In genomic region chr9:119350531-119350930, GRCm38 (mm10) we compare ENCODE assay signal across 34 mouse cellular contexts. TPM values are rescaled to one million over a fixed set of nuclear protein-coding genes. Genes with fewer than 3 reads are reported as not detected.
DNase-seq lines count a peak whose midpoint lies in the region; ATAC-seq and TF ChIP-seq lines count a peak whose summit lies in the region.
"Had no signal": no experiment of that assay in that cellular context is flagged by ENCODE, and none has a peak within 500 bp of the region (broad histone marks: within the 10 kb centered on the region; RNA-seq: fewer than 3 reads in every experiment).

No protein-coding gene starts in this region.

- no peak overlapping the region for H3K4me2 ChIP-seq in liver, embryonic 11.5 days
- no peak overlapping the region for H3K4me2 ChIP-seq in kidney, embryonic 15.5 days
- no peak overlapping the region for H3K4me2 ChIP-seq in liver, postnatal 0 days (ENCODE audit: low read depth, low read length)
- H3K4me2 ChIP-seq: embryonic facial prominence, embryonic 12.5 days; heart, embryonic 11.5 days; hindbrain, embryonic 12.5 days; intestine, embryonic 15.5 days; lung, embryonic 15.5 days had no signal

- TF ChIP-seq POLR2A in liver, adult 2 months (IDR thresholded peaks at IDR 0.05; ENCODE audit: extremely low read depth, insufficient read depth, low read length) = no peak

- peaks cover 3% of the 10 kb centered on the region for H3K4me1 ChIP-seq in liver, adult 2 months (ENCODE audit: control insufficient read depth, insufficient read depth, low read length)
- no peaks in the 10 kb centered on the region for H3K4me1 ChIP-seq in liver, embryonic 11.5 days (replicated peaks; ENCODE audit: control insufficient read depth, insufficient read depth, low read length)
- H3K4me1 ChIP-seq in kidney, embryonic 15.5 days = peaks cover 15% of the 10 kb centered on the region
- H3K4me1 ChIP-seq in liver, postnatal 0 days (ENCODE audit: insufficient read depth) = no peaks in the 10 kb centered on the region
- H3K4me1 ChIP-seq: embryonic facial prominence, embryonic 12.5 days; hindbrain, embryonic 12.5 days; intestine, embryonic 15.5 days; lung, embryonic 15.5 days had no signal

- DNase-seq in liver, adult 2 months (ENCODE audit: extremely low read depth, low read depth, low spot score) = peak; percentile 83
- no peak for DNase-seq in liver, embryonic 11.5 days (ENCODE audit: low spot score)
- DNase-seq in kidney, adult 8-10 months = peak; percentile 54 to 71
- no peak for DNase-seq in liver, postnatal 0 days
- DNase-seq in adrenal gland, adult 18-20 months (ENCODE audit: low spot score in 2 of 2) = no peak
- no peak for DNase-seq in heart, adult 9 months (ENCODE audit: low spot score in 2 of 2)
- DNase-seq: adrenal gland, postnatal 36 days; cerebellum, adult 2 months; cerebellum, postnatal 36 days; gastrocnemius, postnatal 14 days; heart, adult 11 months; heart, postnatal 36 days; lung, postnatal 4 days; midbrain, embryonic 14.5 days; thymus, postnatal 4 days had no signal

- WGBS in liver, adult 2 months = 17% methylated on average over 3 of the region's 3 CpGs
- WGBS in liver, embryonic 11.5 days = 78% methylated on average over 3 of the region's 3 CpGs
- WGBS in kidney, embryonic 15.5 days = 40% methylated on average over 3 of the region's 3 CpGs
- WGBS in liver, postnatal 0 days (ENCODE audit: insufficient replicate concordance) = 79% methylated on average over 3 of the region's 3 CpGs

- H3K79me2 ChIP-seq in liver, adult 2 months (ENCODE audit: control insufficient read depth, insufficient read depth, low read length) = no peaks in the 10 kb centered on the region

- peaks cover 29% of the 10 kb centered on the region for H3K36me3 ChIP-seq in liver, adult 2 months (ENCODE audit: control insufficient read depth, insufficient read depth, low read length)
- peaks cover 10% of the 10 kb centered on the region for H3K36me3 ChIP-seq in liver, embryonic 11.5 days (ENCODE audit: control insufficient read depth, insufficient read depth, low read length)
- H3K36me3 ChIP-seq in kidney, embryonic 15.5 days = peaks cover 53% of the 10 kb centered on the region
- peaks cover 33% of the 10 kb centered on the region for H3K36me3 ChIP-seq in liver, postnatal 0 days (replicated peaks; ENCODE audit: insufficient read depth, low read length)

- peak overlapping the region; percentile 11; the same call in 1 of the 2 replicates for H3K27ac ChIP-seq in liver, adult 2 months (replicated peaks; ENCODE audit: insufficient read depth, low read depth, low read length)
- H3K27ac ChIP-seq in liver, embryonic 11.5 days (ENCODE audit: low read depth, low read length) = no peak overlapping the region
- H3K27ac ChIP-seq in kidney, embryonic 15.5 days = peak overlapping the region; percentile 75
- 0 out of 2 replicates have a peak overlapping the region, but pooled peaks have one; percentile 51 for H3K27ac ChIP-seq in liver, postnatal 0 days (ENCODE audit: low read depth)
- H3K27ac ChIP-seq: embryonic facial prominence, embryonic 12.5 days; hindbrain, embryonic 12.5 days; hindbrain, postnatal 0 days; intestine, embryonic 15.5 days; liver, embryonic 14.5 days; lung, embryonic 15.5 days had no signal

- TF ChIP-seq CTCF in liver, adult 2 months (IDR thresholded peaks at IDR 0.05; ENCODE audit: low read depth, low read length) = no peak
- no peak for TF ChIP-seq CTCF in liver, postnatal 0 days (IDR thresholded peaks at IDR 0.05; ENCODE audit: low read depth)

- TF ChIP-seq EP300 in liver, postnatal 0 days (IDR thresholded peaks at IDR 0.05; ENCODE audit: low read depth) = no peak

- H3K9ac ChIP-seq in liver, adult 2 months (ENCODE audit: low read depth, low read length) = no peak overlapping the region
- no peak overlapping the region for H3K9ac ChIP-seq in liver, embryonic 11.5 days (ENCODE audit: low read depth, low read length)
- H3K9ac ChIP-seq in kidney, embryonic 15.5 days = no peak overlapping the region
- H3K9ac ChIP-seq in liver, postnatal 0 days (replicated peaks) = no peak overlapping the region
- H3K9ac ChIP-seq: embryonic facial prominence, embryonic 12.5 days; hindbrain, embryonic 12.5 days; intestine, embryonic 15.5 days; liver, embryonic 14.5 days; lung, embryonic 15.5 days had no signal

- no peak for ATAC-seq in liver, embryonic 11.5 days (replicated peaks; ENCODE audit: low FRiP score)
- no peak; the same call in 1 of the 2 replicates for ATAC-seq in kidney, embryonic 15.5 days (replicated peaks; ENCODE audit: low FRiP score)
- peak; percentile 38; the same call in 1 of the 2 replicates for ATAC-seq in liver, postnatal 0 days
- ATAC-seq: CD4-positive, CD25-positive, alpha-beta regulatory T cell, adult 4 months; forebrain, embryonic 14.5 days; hindbrain, postnatal 0 days had no signal

- H3K9me3 ChIP-seq in liver, embryonic 11.5 days (ENCODE audit: control insufficient read depth, low read length) = no peaks in the 10 kb centered on the region
- no peaks in the 10 kb centered on the region for H3K9me3 ChIP-seq in kidney, embryonic 15.5 days (replicated peaks)
- no peaks in the 10 kb centered on the region for H3K9me3 ChIP-seq in liver, postnatal 0 days (ENCODE audit: low read length)
- H3K9me3 ChIP-seq: embryonic facial prominence, embryonic 12.5 days; hindbrain, embryonic 12.5 days; intestine, embryonic 15.5 days; lung, embryonic 15.5 days; megakaryocyte, embryonic 14.5 days had no signal

- H3K4me3 ChIP-seq in liver, adult 2 months (ENCODE audit: insufficient read depth, low read depth, low read length) = no peak overlapping the region
- H3K4me3 ChIP-seq in liver, embryonic 11.5 days (ENCODE audit: low read depth, low read length) = no peak overlapping the region
- H3K4me3 ChIP-seq in kidney, embryonic 15.5 days (replicated peaks) = no peak overlapping the region
- no peak overlapping the region for H3K4me3 ChIP-seq in liver, postnatal 0 days (ENCODE audit: low read depth, low read length)
- H3K4me3 ChIP-seq: embryonic facial prominence, embryonic 12.5 days; hindbrain, embryonic 12.5 days; intestine, embryonic 15.5 days; lung, embryonic 15.5 days; megakaryocyte, embryonic 14.5 days had no signal

- H3K27me3 ChIP-seq in liver, adult 2 months (ENCODE audit: control insufficient read depth, insufficient read depth, low read length) = no peaks in the 10 kb centered on the region
- H3K27me3 ChIP-seq in liver, embryonic 11.5 days (replicated peaks; ENCODE audit: control insufficient read depth, insufficient read depth, low read length) = no peaks in the 10 kb centered on the region
- H3K27me3 ChIP-seq in kidney, embryonic 15.5 days = no peaks in the 10 kb centered on the region
- no peaks in the 10 kb centered on the region for H3K27me3 ChIP-seq in liver, postnatal 0 days (ENCODE audit: insufficient read depth, low read length)
- H3K27me3 ChIP-seq: embryonic facial prominence, embryonic 12.5 days; hindbrain, embryonic 12.5 days; intestine, embryonic 15.5 days; lung, embryonic 15.5 days; megakaryocyte, embryonic 14.5 days had no signal

RNA-seq across cellular contexts. Expression of gene Xylb, which starts 6.7 kb away (rescaled TPM):
- total RNA-seq in liver, adult 2 months (2014; rRNA removed) = 204 and 276 TPM in 2 replicates
- polyA plus RNA-seq in liver, adult 2 months (2012; rRNA removed) = 154 and 166 TPM in 2 replicates
- 9.5 and 11.0 TPM in 2 replicates for polyA plus RNA-seq in liver, embryonic 11.5 days (2014; fragmentation: Nextera tagmentation; extraction: Ambion mirVana)
- 20.8 and 26.9 TPM in 2 replicates for polyA plus RNA-seq in kidney, embryonic 15.5 days (2015; fragmentation: Nextera tagmentation; extraction: Ambion mirVana)
- polyA plus RNA-seq in liver, postnatal 0 days (2015; fragmentation: Nextera tagmentation; extraction: Ambion mirVana) = 8.2 and 9.2 TPM in 2 replicates
- total RNA-seq in adrenal gland, adult 18-20 months (2021) = 1 to 10 TPM; 1.1 TPM
- total RNA-seq: monocyte, adult 5-6 weeks had no signal

RNA-seq across cellular contexts. Expression of gene Myd88, which starts 9.3 kb away (rescaled TPM):
- total RNA-seq in liver, adult 2 months (2014; rRNA removed) = 4.8 and 6.3 TPM in 2 replicates
- polyA plus RNA-seq in liver, adult 2 months (2012; rRNA removed) = 9.8 and 11.3 TPM in 2 replicates
- 28.6 and 30.6 TPM in 2 replicates for polyA plus RNA-seq in liver, embryonic 11.5 days (2014; fragmentation: Nextera tagmentation; extraction: Ambion mirVana)
- polyA plus RNA-seq in kidney, embryonic 15.5 days (2015; fragmentation: Nextera tagmentation; extraction: Ambion mirVana) = 25.6 and 25.9 TPM in 2 replicates
- 15.6 and 16.7 TPM in 2 replicates for polyA plus RNA-seq in liver, postnatal 0 days (2015; fragmentation: Nextera tagmentation; extraction: Ambion mirVana)
- total RNA-seq in adrenal gland, adult 18-20 months (2021) = 10 to 100 TPM; 28.0 to 30.3 TPM

RNA-seq across cellular contexts. Expression of gene Acaa1a, which starts 11.1 kb away (rescaled TPM):
- total RNA-seq in liver, adult 2 months (2014; rRNA removed) = 155 and 170 TPM in 2 replicates
- polyA plus RNA-seq in liver, adult 2 months (2012; rRNA removed) = 280 and 328 TPM in 2 replicates
- 58.8 and 61.2 TPM in 2 replicates for polyA plus RNA-seq in liver, embryonic 11.5 days (2014; fragmentation: Nextera tagmentation; extraction: Ambion mirVana)
- polyA plus RNA-seq in kidney, embryonic 15.5 days (2015; fragmentation: Nextera tagmentation; extraction: Ambion mirVana) = 111 and 121 TPM in 2 replicates
- 132 and 141 TPM in 2 replicates for polyA plus RNA-seq in liver, postnatal 0 days (2015; fragmentation: Nextera tagmentation; extraction: Ambion mirVana)
- total RNA-seq in adrenal gland, adult 18-20 months (2021) = 100 to 1,000 TPM; 119 to 124 TPM

RNA-seq across cellular contexts. Expression of gene Slc22a14, which starts 14.8 kb away (rescaled TPM):
- not detected in 2 replicates for total RNA-seq in liver, adult 2 months (2014; rRNA removed)
- polyA plus RNA-seq in liver, adult 2 months (2012; rRNA removed) = not detected in 2 replicates
- not detected in 2 replicates for polyA plus RNA-seq in liver, embryonic 11.5 days (2014; fragmentation: Nextera tagmentation; extraction: Ambion mirVana)
- polyA plus RNA-seq in kidney, embryonic 15.5 days (2015; fragmentation: Nextera tagmentation; extraction: Ambion mirVana) = 0.30 TPM in 1 of 2 replicates, not detected in the other
- not detected in 2 replicates for polyA plus RNA-seq in liver, postnatal 0 days (2015; fragmentation: Nextera tagmentation; extraction: Ambion mirVana)
- total RNA-seq in adrenal gland, adult 18-20 months (2021) = not detected
- total RNA-seq: adrenal gland, postnatal 36 days; gastrocnemius, postnatal 14 days; hindbrain, postnatal 0 days; layer of hippocampus, postnatal 10 days; left cerebral cortex, adult 18-20 months; left cerebral cortex, postnatal 14 days had no signal
- polyA plus RNA-seq: CD4-positive, CD25-positive, alpha-beta regulatory T cell, adult 4 months; cerebellum, adult 2 months; embryonic facial prominence, embryonic 12.5 days; forebrain, embryonic 14.5 days; heart, embryonic 11.5 days; hindbrain, embryonic 12.5 days; hindbrain, postnatal 0 days; limb, embryonic 11.5 days; liver, embryonic 14.5 days; lung, embryonic 15.5 days; midbrain, embryonic 14.5 days; neural tube, embryonic 14.5 days; small intestine, adult 2 months; stomach, embryonic 14.5 days had no signal

RNA-seq across cellular contexts. Expression of gene Oxsr1, which starts 28.3 kb away (rescaled TPM):
- 14.2 and 15.6 TPM in 2 replicates for total RNA-seq in liver, adult 2 months (2014; rRNA removed)
- polyA plus RNA-seq in liver, adult 2 months (2012; rRNA removed) = 7.6 and 8.6 TPM in 2 replicates
- 14.2 TPM in 2 replicates for polyA plus RNA-seq in liver, embryonic 11.5 days (2014; fragmentation: Nextera tagmentation; extraction: Ambion mirVana)
- polyA plus RNA-seq in kidney, embryonic 15.5 days (2015; fragmentation: Nextera tagmentation; extraction: Ambion mirVana) = 12.3 and 14.2 TPM in 2 replicates
- 3.8 and 4.1 TPM in 2 replicates for polyA plus RNA-seq in liver, postnatal 0 days (2015; fragmentation: Nextera tagmentation; extraction: Ambion mirVana)
- 10 to 100 TPM; 30.7 to 35.3 TPM for total RNA-seq in adrenal gland, adult 18-20 months (2021)

Comparison
In these comparisons a context has a peak if more than half of its experiments do, and no peak if none do; other contexts are left out.
1. DNase-seq: peak in liver, adult 2 months (single experiment) and kidney, adult 8-10 months (2 of 2); none in liver, embryonic 11.5 days (single experiment), liver, postnatal 0 days (single experiment), adrenal gland, adult 18-20 months (0 of 2) and heart, adult 9 months (0 of 2).